Mouse (Mus musculus): ENCODE measurements at regions not wholly inside any gene's neighbourhood (a gene's known extent, or its start where the extent isn't known, plus 50 kb on each side); places are given as distances from the start of the nearest gene placed in this dataset.

GRCm38 (mm10) chr10:43664844-43665243, 86.8 kb downstream of the Cd24a start:
- Histone ChIP-seq H3K4me3 (ENCODE audit: control insufficient read depth in 1 of 2, insufficient read depth in 1 of 2, low read depth in 1 of 2, low read length in 2 of 2) (no peak overlapping the region), H3K27ac (replicated peaks in 1 of 2; ENCODE audit: control insufficient read depth in 1 of 2, insufficient read depth in 1 of 2, low read depth in 2 of 2, low read length in 2 of 2) (no peak overlapping the region), H3K4me2 (ENCODE audit: low read length) (no peak overlapping the region), H3K27me3 (ENCODE audit: control insufficient read depth, insufficient read depth, low read length) (no peaks in the 10 kb centered on the region), H3K9ac (ENCODE audit: low read length) (no peak overlapping the region), H3K9me3 (ENCODE audit: control insufficient read depth, low read length) (no peaks in the 10 kb centered on the region), H3K36me3 (ENCODE audit: control insufficient read depth, insufficient read depth, low read length) (no peaks in the 10 kb centered on the region), H3K4me1 (ENCODE audit: control insufficient read depth in 2 of 2, insufficient read depth in 2 of 2, low read length in 2 of 2) (peaks cover 5 to 8% of the 10 kb centered on the region in 2 experiments; a peak in 3 of 4 replicates)
- ATAC-seq (ENCODE audit: insufficient number of reproducible peaks, insufficient read depth, low FRiP score, low read depth), result no peak
- WGBS, result 47% methylated on average over 4 of the region's 4 CpGs

- no peaks in the 10 kb centered on the region for H3K36me3 ChIP-seq (ENCODE audit: control insufficient read depth, insufficient read depth, low read length)
- H3K9ac ChIP-seq (ENCODE audit: low read length), result no peak overlapping the region
- ATAC-seq (ENCODE audit: insufficient number of reproducible peaks, insufficient read depth, low FRiP score, low read depth), result no peak
- peak overlapping the region; percentile 52 for H3K4me2 ChIP-seq (ENCODE audit: low read length)
- H3K27me3 ChIP-seq (ENCODE audit: control insufficient read depth, insufficient read depth, low read length), result no peaks in the 10 kb centered on the region
- H3K27ac ChIP-seq (replicated peaks in 1 of 2; ENCODE audit: control insufficient read depth in 1 of 2, insufficient read depth in 1 of 2, low read depth in 2 of 2, low read length in 2 of 2), result no peak overlapping the region
- no peaks in the 10 kb centered on the region for H3K9me3 ChIP-seq (ENCODE audit: control insufficient read depth, low read length)
- peaks cover 5 to 8% of the 10 kb centered on the region in 2 experiments; a peak in 3 of 4 replicates for H3K4me1 ChIP-seq (ENCODE audit: control insufficient read depth in 2 of 2, insufficient read depth in 2 of 2, low read length in 2 of 2)
- 67% methylated on average over 9 of the region's 9 CpGs for WGBS
- no peak overlapping the region for H3K4me3 ChIP-seq (ENCODE audit: control insufficient read depth in 1 of 2, insufficient read depth in 1 of 2, low read depth in 1 of 2, low read length in 2 of 2)
Observed at GRCm38 (mm10) chr10:43666262-43667085, 88.4 kb downstream of the Cd24a start.

- Histone ChIP-seq H3K27me3 (ENCODE audit: control insufficient read depth, insufficient read depth, low read length) (no peaks in the 10 kb centered on the region), H3K9me3 (ENCODE audit: control insufficient read depth, low read length) (no peaks in the 10 kb centered on the region), H3K4me3 (ENCODE audit: control insufficient read depth in 1 of 2, insufficient read depth in 1 of 2, low read depth in 1 of 2, low read length in 2 of 2) (no peak overlapping the region), H3K4me1 (ENCODE audit: control insufficient read depth in 2 of 2, insufficient read depth in 2 of 2, low read length in 2 of 2) (peaks cover 5 to 8% of the 10 kb centered on the region in 2 experiments; a peak in 3 of 4 replicates), H3K9ac (ENCODE audit: low read length) (no peak overlapping the region), H3K4me2 (ENCODE audit: low read length) (peak overlapping the region; percentile 52), H3K36me3 (ENCODE audit: control insufficient read depth, insufficient read depth, low read length) (no peaks in the 10 kb centered on the region), H3K27ac (replicated peaks in 1 of 2; ENCODE audit: control insufficient read depth in 1 of 2, insufficient read depth in 1 of 2, low read depth in 2 of 2, low read length in 2 of 2) (no peak overlapping the region)
- 51% methylated on average over 25 of the region's 25 CpGs for WGBS
- no peak for ATAC-seq (ENCODE audit: insufficient number of reproducible peaks, insufficient read depth, low FRiP score, low read depth)
Observed at GRCm38 (mm10) chr10:43667086-43667690, 89.1 kb downstream of the Cd24a start.

DNA sequence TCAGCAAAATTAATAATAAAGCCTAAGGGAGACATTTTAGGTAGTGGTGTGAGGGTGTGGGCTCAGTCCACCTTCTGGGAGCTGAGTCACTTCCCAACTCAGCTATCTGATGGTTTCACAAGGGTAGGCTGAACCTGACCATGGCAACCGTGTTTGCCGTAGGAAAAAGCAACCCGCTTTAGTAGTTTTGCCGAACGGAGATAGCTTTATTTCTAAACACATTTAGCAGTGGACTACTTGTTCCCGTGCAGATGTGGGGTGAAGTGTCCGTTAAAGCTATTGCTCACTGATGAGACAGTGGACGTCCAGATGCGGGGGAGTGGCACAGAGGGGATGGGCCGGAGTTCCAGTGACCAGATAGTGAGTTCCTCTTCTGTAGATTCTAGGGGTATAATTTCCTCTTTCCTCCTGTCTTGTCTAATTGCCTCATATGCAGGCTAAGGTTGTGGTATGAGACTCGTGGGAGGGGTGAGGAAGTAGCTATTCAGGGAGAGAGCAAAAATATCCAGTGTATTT, 89.7 kb downstream of the Cd24a start:
- H3K9ac ChIP-seq (ENCODE audit: low read length), result no peak overlapping the region
- WGBS, result 66% methylated on average over 11 of the region's 11 CpGs
- H3K36me3 ChIP-seq (ENCODE audit: control insufficient read depth, insufficient read depth, low read length), result no peaks in the 10 kb centered on the region
- no peaks in the 10 kb centered on the region for H3K9me3 ChIP-seq (ENCODE audit: control insufficient read depth, low read length)
- H3K27me3 ChIP-seq (ENCODE audit: control insufficient read depth, insufficient read depth, low read length), result no peaks in the 10 kb centered on the region
- H3K4me1 ChIP-seq (ENCODE audit: control insufficient read depth in 2 of 2, insufficient read depth in 2 of 2, low read length in 2 of 2), result peaks cover 5 to 8% of the 10 kb centered on the region in 2 experiments; a peak in 3 of 4 replicates
- H3K4me3 ChIP-seq (ENCODE audit: control insufficient read depth in 1 of 2, insufficient read depth in 1 of 2, low read depth in 1 of 2, low read length in 2 of 2), result no peak overlapping the region
- ATAC-seq (ENCODE audit: insufficient number of reproducible peaks, insufficient read depth, low FRiP score, low read depth), result no peak
- peak overlapping the region; percentile 52 for H3K4me2 ChIP-seq (ENCODE audit: low read length)
- no peak overlapping the region for H3K27ac ChIP-seq (replicated peaks in 1 of 2; ENCODE audit: control insufficient read depth in 1 of 2, insufficient read depth in 1 of 2, low read depth in 2 of 2, low read length in 2 of 2)

GRCm38 (mm10) chr10:43669471-43669870, 91.4 kb downstream of the Cd24a start:
- Histone ChIP-seq H3K27me3 (ENCODE audit: control insufficient read depth, insufficient read depth, low read length) (no peaks in the 10 kb centered on the region), H3K4me2 (ENCODE audit: low read length) (no peak overlapping the region), H3K9ac (ENCODE audit: low read length) (no peak overlapping the region), H3K36me3 (ENCODE audit: control insufficient read depth, insufficient read depth, low read length) (no peaks in the 10 kb centered on the region), H3K4me3 (ENCODE audit: control insufficient read depth in 1 of 2, insufficient read depth in 1 of 2, low read depth in 1 of 2, low read length in 2 of 2) (no peak overlapping the region), H3K27ac (replicated peaks in 1 of 2; ENCODE audit: control insufficient read depth in 1 of 2, insufficient read depth in 1 of 2, low read depth in 2 of 2, low read length in 2 of 2) (no peak overlapping the region), H3K9me3 (ENCODE audit: control insufficient read depth, low read length) (no peaks in the 10 kb centered on the region), H3K4me1 (ENCODE audit: control insufficient read depth in 2 of 2, insufficient read depth in 2 of 2, low read length in 2 of 2) (peaks cover 5 to 8% of the 10 kb centered on the region in 2 experiments; a peak in 3 of 4 replicates)
- WGBS, result 36% methylated on average over 5 of the region's 5 CpGs
- ATAC-seq (ENCODE audit: insufficient number of reproducible peaks, insufficient read depth, low FRiP score, low read depth), result no peak

DNA sequence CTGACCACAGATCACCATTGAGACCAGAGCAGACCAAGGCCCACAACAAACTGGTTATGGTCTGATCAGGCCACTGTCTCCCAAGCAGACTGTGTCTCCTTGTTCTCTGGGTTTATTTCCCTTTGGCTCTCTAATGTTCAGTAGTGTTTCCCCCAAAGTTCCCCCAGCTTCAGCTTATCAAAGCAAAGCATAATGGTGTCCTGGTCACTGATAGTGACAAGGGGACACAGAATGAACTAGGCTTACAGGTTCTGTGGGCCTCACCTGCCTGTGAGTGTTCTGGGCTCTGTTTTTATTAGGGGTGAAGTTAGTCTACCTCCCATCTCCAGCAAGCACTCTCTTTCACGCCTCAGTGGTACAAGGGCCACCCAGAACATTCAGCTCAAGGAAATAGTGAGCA, 92.7 kb downstream of the Cd24a start:
- ATAC-seq (ENCODE audit: insufficient number of reproducible peaks, insufficient read depth, low FRiP score, low read depth), result no peak
- 88% methylated on average over 1 of the region's 1 CpGs for WGBS
- H3K9me3 ChIP-seq (ENCODE audit: control insufficient read depth, low read length), result no peaks in the 10 kb centered on the region
- no peaks in the 10 kb centered on the region for H3K27me3 ChIP-seq (ENCODE audit: control insufficient read depth, insufficient read depth, low read length)
- H3K9ac ChIP-seq (ENCODE audit: low read length), result no peak overlapping the region
- H3K27ac ChIP-seq (replicated peaks in 1 of 2; ENCODE audit: control insufficient read depth in 1 of 2, insufficient read depth in 1 of 2, low read depth in 2 of 2, low read length in 2 of 2), result no peak overlapping the region
- peaks cover 2 to 3% of the 10 kb centered on the region in 2 experiments; a peak in 3 of 4 replicates for H3K4me1 ChIP-seq (ENCODE audit: control insufficient read depth in 2 of 2, insufficient read depth in 2 of 2, low read length in 2 of 2)
- no peak overlapping the region for H3K4me3 ChIP-seq (ENCODE audit: control insufficient read depth in 1 of 2, insufficient read depth in 1 of 2, low read depth in 1 of 2, low read length in 2 of 2)
- no peaks in the 10 kb centered on the region for H3K36me3 ChIP-seq (ENCODE audit: control insufficient read depth, insufficient read depth, low read length)
- H3K4me2 ChIP-seq (ENCODE audit: low read length), result no peak overlapping the region

DNA sequence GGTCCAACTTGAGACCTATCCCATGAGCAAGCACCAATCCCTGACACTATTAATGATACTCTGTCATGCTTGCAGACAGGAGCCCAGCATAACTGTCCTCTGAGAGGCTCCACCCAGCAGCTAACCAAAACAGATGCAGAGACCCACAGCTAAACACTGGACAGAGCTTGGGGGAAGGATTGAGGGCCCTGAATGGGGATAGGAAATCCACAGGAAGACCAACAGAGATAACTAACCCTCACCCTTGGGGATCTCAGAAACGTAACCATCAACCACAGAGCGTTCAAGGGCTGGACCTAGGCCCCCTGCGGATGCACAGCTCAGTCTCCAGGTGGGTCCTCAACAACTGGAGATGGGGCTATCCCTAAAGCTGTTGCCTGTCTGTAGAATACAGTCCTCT, 93.7 kb downstream of the Cd24a start:
- no peak overlapping the region for H3K4me2 ChIP-seq (ENCODE audit: low read length)
- no peak for ATAC-seq (ENCODE audit: insufficient number of reproducible peaks, insufficient read depth, low FRiP score, low read depth)
- no peaks in the 10 kb centered on the region for H3K4me1 ChIP-seq (ENCODE audit: control insufficient read depth in 2 of 2, insufficient read depth in 2 of 2, low read length in 2 of 2)
- H3K9ac ChIP-seq (ENCODE audit: low read length), result no peak overlapping the region
- H3K9me3 ChIP-seq (ENCODE audit: control insufficient read depth, low read length), result no peaks in the 10 kb centered on the region
- WGBS, result 63% methylated on average over 3 of the region's 3 CpGs
- no peak overlapping the region for H3K4me3 ChIP-seq (ENCODE audit: control insufficient read depth in 1 of 2, insufficient read depth in 1 of 2, low read depth in 1 of 2, low read length in 2 of 2)
- no peak overlapping the region for H3K27ac ChIP-seq (replicated peaks in 1 of 2; ENCODE audit: control insufficient read depth in 1 of 2, insufficient read depth in 1 of 2, low read depth in 2 of 2, low read length in 2 of 2)
- H3K27me3 ChIP-seq (ENCODE audit: control insufficient read depth, insufficient read depth, low read length), result no peaks in the 10 kb centered on the region
- no peaks in the 10 kb centered on the region for H3K36me3 ChIP-seq (ENCODE audit: control insufficient read depth, insufficient read depth, low read length)
